27 mouse cellular contexts compared by ENCODE assay signal in the genomic region with DNA sequence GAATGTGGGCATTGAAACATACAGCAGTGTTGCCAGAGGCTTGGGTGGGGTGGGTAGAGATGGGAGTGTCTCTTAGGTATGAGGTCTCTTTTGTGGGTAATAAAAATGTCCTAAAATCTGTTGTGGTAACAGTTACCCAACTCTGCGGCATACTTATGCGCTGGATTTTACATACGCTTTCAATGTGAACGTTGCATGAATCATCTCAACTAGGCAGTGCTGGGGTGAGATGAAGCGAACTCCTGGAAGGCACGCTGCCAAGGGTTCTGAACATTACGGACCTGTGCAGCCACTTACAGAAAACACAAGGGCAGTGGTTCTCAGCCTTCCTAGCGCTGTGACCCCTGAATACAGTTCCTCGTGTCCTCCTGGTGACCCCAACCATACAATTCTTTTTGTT. TPM values are rescaled to one million over a fixed set of nuclear protein-coding genes. Genes with fewer than 3 reads are reported as not detected.
DNase-seq lines count a peak whose midpoint lies in the region; ATAC-seq and TF ChIP-seq lines count a peak whose summit lies in the region.
"Had no signal": no experiment of that assay in that cellular context is flagged by ENCODE, and none has a peak within 500 bp of the region (broad histone marks: within the 10 kb centered on the region; RNA-seq: fewer than 3 reads in every experiment).

No protein-coding gene starts in this region.

- H3K9ac ChIP-seq in liver, adult 2 months (ENCODE audit: low read depth, low read length) = no peak overlapping the region
- H3K9ac ChIP-seq in liver, embryonic 12.5 days = no peak overlapping the region
- H3K9ac ChIP-seq: heart, embryonic 12.5 days; kidney, embryonic 15.5 days; limb, embryonic 12.5 days; liver, embryonic 13.5 days; midbrain, embryonic 15.5 days; neural tube, embryonic 13.5 days had no signal

- peaks cover 19% of the 10 kb centered on the region for H3K4me1 ChIP-seq in liver, adult 2 months (ENCODE audit: control insufficient read depth, insufficient read depth, low read length)
- peaks cover 21% of the 10 kb centered on the region for H3K4me1 ChIP-seq in liver, embryonic 12.5 days

- no peak for TF ChIP-seq CTCF in liver, adult 2 months (IDR thresholded peaks at IDR 0.05; ENCODE audit: low read depth, low read length)

- peak; percentile 54 to 57 for DNase-seq in adrenal gland, adult (ENCODE audit: inconsistent age in 2 of 2, low spot score in 1 of 2)
- no peak for DNase-seq in adrenal gland, adult 18-20 months (ENCODE audit: low spot score in 2 of 2)
- DNase-seq in liver, adult 2 months (ENCODE audit: extremely low read depth, low read depth, low spot score) = no peak
- no peak for DNase-seq in cerebellum, adult 11-12 months
- DNase-seq in left cerebral cortex, adult 8-10 months (ENCODE audit: low spot score in 2 of 2) = no peak
- DNase-seq: cerebellum, adult 2 months; cerebellum, postnatal 36 days; gastrocnemius, postnatal 14 days; heart, adult 18-20 months; heart, postnatal 10 days; kidney, adult 11 months; layer of hippocampus, postnatal 36 days; liver, embryonic 13.5 days; lung, adult 2 months; lung, postnatal 14 days had no signal

- ATAC-seq in liver, embryonic 12.5 days = no peak
- ATAC-seq in granulocyte monocyte progenitor cell, adult 5-6 weeks (replicated peaks; ENCODE audit: poor library complexity, severe bottlenecking) = peak; percentile 83
- ATAC-seq: forebrain, embryonic 16.5 days; hindbrain, postnatal 0 days; midbrain, embryonic 15.5 days had no signal

- no peak for TF ChIP-seq POLR2A in liver, adult 2 months (IDR thresholded peaks at IDR 0.05; ENCODE audit: extremely low read depth, insufficient read depth, low read length)

- no peak overlapping the region for H3K4me2 ChIP-seq in liver, embryonic 12.5 days
- H3K4me2 ChIP-seq: heart, embryonic 12.5 days; kidney, embryonic 15.5 days; limb, embryonic 12.5 days; liver, embryonic 13.5 days; midbrain, embryonic 15.5 days; neural tube, embryonic 13.5 days had no signal

- H3K9me3 ChIP-seq in liver, embryonic 12.5 days (replicated peaks) = no peaks in the 10 kb centered on the region
- H3K9me3 ChIP-seq: kidney, embryonic 15.5 days; midbrain, embryonic 15.5 days; neural tube, embryonic 13.5 days had no signal

- H3K27me3 ChIP-seq in liver, adult 2 months (ENCODE audit: control insufficient read depth, insufficient read depth, low read length) = no peaks in the 10 kb centered on the region
- no peaks in the 10 kb centered on the region for H3K27me3 ChIP-seq in liver, embryonic 12.5 days (replicated peaks)
- H3K27me3 ChIP-seq: CH12.LX; heart, embryonic 12.5 days; kidney, embryonic 15.5 days; limb, embryonic 12.5 days; liver, embryonic 13.5 days; megakaryocyte, embryonic 14.5 days; midbrain, embryonic 15.5 days; neural tube, embryonic 13.5 days had no signal

- H3K27ac ChIP-seq in liver, adult 2 months (replicated peaks; ENCODE audit: insufficient read depth, low read depth, low read length) = peak overlapping the region; percentile 7
- H3K27ac ChIP-seq in liver, embryonic 12.5 days = no peak overlapping the region
- H3K27ac ChIP-seq: hindbrain, embryonic 10.5 days; hindbrain, postnatal 0 days; kidney, embryonic 15.5 days; limb, embryonic 12.5 days; liver, embryonic 13.5 days; midbrain, embryonic 15.5 days; neural tube, embryonic 13.5 days had no signal

- peaks cover under 1% of the 10 kb centered on the region; the same call in 1 of the 2 replicates for H3K36me3 ChIP-seq in liver, adult 2 months (ENCODE audit: control insufficient read depth, insufficient read depth, low read length)
- peaks cover 20% of the 10 kb centered on the region for H3K36me3 ChIP-seq in liver, embryonic 12.5 days
- H3K36me3 ChIP-seq: midbrain, embryonic 15.5 days had no signal

- no peak overlapping the region for H3K4me3 ChIP-seq in liver, adult 2 months (ENCODE audit: insufficient read depth, low read depth, low read length)
- H3K4me3 ChIP-seq in liver, embryonic 12.5 days = no peak overlapping the region
- H3K4me3 ChIP-seq: heart, embryonic 12.5 days; hindbrain, embryonic 10.5 days; kidney, embryonic 15.5 days; limb, embryonic 12.5 days; liver, embryonic 13.5 days; megakaryocyte, embryonic 14.5 days; midbrain, embryonic 15.5 days; neural tube, embryonic 13.5 days had no signal

- H3K79me2 ChIP-seq in liver, adult 2 months (ENCODE audit: control insufficient read depth, insufficient read depth, low read length) = peaks cover 27% of the 10 kb centered on the region

- 72% methylated on average over 9 of the region's 9 CpGs for WGBS in liver, adult 2 months
- 92% methylated on average over 9 of the region's 9 CpGs for WGBS in liver, embryonic 12.5 days (ENCODE audit: insufficient replicate concordance)

RNA-seq across cellular contexts. Expression of gene Ak3, which starts 5.1 kb away (rescaled TPM):
- 100 to 1,000 TPM; 132 to 214 TPM for total RNA-seq in adrenal gland, adult 18-20 months (2021)
- total RNA-seq in liver, adult 2 months (2014; rRNA removed) = 241 and 247 TPM in 2 replicates
- 183 and 205 TPM in 2 replicates for polyA plus RNA-seq in liver, adult 2 months (2012; rRNA removed)
- polyA plus RNA-seq in liver, embryonic 12.5 days (2016; fragmentation: Nextera tagmentation; extraction: Ambion mirVana) = 56.9 and 59.3 TPM in 2 replicates
- 41.2 and 51.0 TPM in 2 replicates for total RNA-seq in granulocyte monocyte progenitor cell, adult 5-6 weeks (2014; fragmentation: Nextera tagmentation)
- total RNA-seq in granulocyte monocyte progenitor cell, adult 5-6 weeks (2017) = 20.5 and 27.8 TPM in 2 replicates
- total RNA-seq in left cerebral cortex, adult 8-10 months (2022) = 10 to 100 TPM; 51.7 to 57.6 (median 54.8) TPM

RNA-seq across cellular contexts. Expression of gene Cdc37l1, which starts 52.5 kb away (rescaled TPM):
- total RNA-seq in adrenal gland, adult 18-20 months (2021) = 10 to 100 TPM; 44.6 to 50.4 TPM
- total RNA-seq in liver, adult 2 months (2014; rRNA removed) = 33.5 and 37.3 TPM in 2 replicates
- polyA plus RNA-seq in liver, adult 2 months (2012; rRNA removed) = 6.8 and 8.6 TPM in 2 replicates
- 17.8 and 18.1 TPM in 2 replicates for polyA plus RNA-seq in liver, embryonic 12.5 days (2016; fragmentation: Nextera tagmentation; extraction: Ambion mirVana)
- total RNA-seq in granulocyte monocyte progenitor cell, adult 5-6 weeks (2014; fragmentation: Nextera tagmentation) = 41.0 and 49.6 TPM in 2 replicates
- total RNA-seq in granulocyte monocyte progenitor cell, adult 5-6 weeks (2017) = 31.4 and 37.7 TPM in 2 replicates
- 100 to 1,000 TPM; 102 to 105 (median 104) TPM for total RNA-seq in left cerebral cortex, adult 8-10 months (2022)

RNA-seq across cellular contexts. Expression of gene Rcl1, which starts 58.5 kb away (rescaled TPM):
- total RNA-seq in adrenal gland, adult 18-20 months (2021) = 10 to 100 TPM; 18.5 to 28.8 TPM
- total RNA-seq in liver, adult 2 months (2014; rRNA removed) = 117 and 132 TPM in 2 replicates
- 75.7 and 87.8 TPM in 2 replicates for polyA plus RNA-seq in liver, adult 2 months (2012; rRNA removed)
- polyA plus RNA-seq in liver, embryonic 12.5 days (2016; fragmentation: Nextera tagmentation; extraction: Ambion mirVana) = 81.1 and 83.7 TPM in 2 replicates
- total RNA-seq in granulocyte monocyte progenitor cell, adult 5-6 weeks (2014; fragmentation: Nextera tagmentation) = 31.7 and 36.0 TPM in 2 replicates
- total RNA-seq in granulocyte monocyte progenitor cell, adult 5-6 weeks (2017) = 67.6 and 82.0 TPM in 2 replicates
- 10 to 100 TPM; 17.8 to 21.1 (median 19.4) TPM for total RNA-seq in left cerebral cortex, adult 8-10 months (2022)

Comparison
In these comparisons a context has a peak if more than half of its experiments do, and no peak if none do; other contexts are left out.
1. DNase-seq: peak in adrenal gland, adult (2 of 2); none in adrenal gland, adult 18-20 months (0 of 2), liver, adult 2 months (single experiment), cerebellum, adult 11-12 months (single experiment) and left cerebral cortex, adult 8-10 months (0 of 2).